In the genomic region with DNA sequence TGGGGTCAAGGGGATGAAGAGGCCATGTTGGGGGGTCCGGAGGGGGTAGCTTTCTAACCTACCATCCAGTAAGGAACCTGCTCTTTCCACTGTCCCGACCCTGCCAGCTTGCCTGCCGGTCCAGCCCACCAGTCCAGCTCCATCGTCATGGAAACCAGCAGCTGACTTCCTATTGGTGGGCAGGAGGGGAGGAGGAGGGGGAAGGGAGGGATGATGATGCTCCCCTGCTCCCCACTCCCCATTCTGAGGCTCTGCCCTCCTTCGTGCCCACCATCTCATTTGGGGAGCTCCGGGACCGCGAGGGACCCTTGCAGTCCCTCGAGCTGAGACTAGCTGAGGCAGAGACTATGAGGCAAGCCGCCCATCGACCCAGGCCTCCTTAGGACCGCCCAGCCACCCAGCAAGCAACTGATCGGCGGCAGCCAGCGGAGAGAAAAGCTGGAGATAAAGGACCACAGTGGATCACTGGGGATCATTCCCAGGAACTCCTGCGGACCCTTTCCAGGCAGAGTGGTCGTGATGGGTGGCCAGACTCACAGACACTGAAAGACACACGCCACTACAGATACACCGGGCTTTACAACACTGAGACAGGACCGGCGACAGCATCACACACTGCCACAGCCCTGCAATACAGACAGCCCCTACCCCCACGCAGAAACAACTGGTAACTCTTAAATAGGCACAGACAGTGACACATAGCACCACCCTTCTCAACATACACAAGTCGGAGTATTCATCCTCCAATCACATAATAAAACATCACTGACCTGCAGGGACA, we compare ENCODE assay signal across 8 mouse cellular contexts. TPM values are rescaled to one million over a fixed set of nuclear protein-coding genes. Genes with fewer than 3 reads are reported as not detected.
DNase-seq lines count a peak whose midpoint lies in the region; ATAC-seq and TF ChIP-seq lines count a peak whose summit lies in the region.

Gene Tspoap1 (plus strand): TSS at position 241 of the 781 bp plus-strand sequence.

- peak within 1 kb of the TSS; percentile 15; the same call in 1 of the 2 replicates for H3K4me3 ChIP-seq in embryonic facial prominence, embryonic 12.5 days
- H3K4me3 ChIP-seq in layer of hippocampus, adult 2 months: peak within 1 kb of the TSS; percentile 67
- peak within 1 kb of the TSS; percentile 79 for H3K4me3 ChIP-seq in megakaryocyte, embryonic 14.5 days (replicated peaks)

- DNase-seq in layer of hippocampus, adult 11-12 months (ENCODE audit: low spot score): peak; percentile 79
- DNase-seq in layer of hippocampus, adult 9-10 months (ENCODE audit: low spot score): no peak
- DNase-seq in layer of hippocampus, adult 2 months (ENCODE audit: low spot score in 2 of 2): peak; percentile 78 to 86
- DNase-seq in splenic B cell, adult 2 months (ENCODE audit: low read depth, low spot score): peak; percentile 74
- no peak for DNase-seq in lung, postnatal 10 days

- peak within 1 kb of the TSS; percentile 32 for H3K4me2 ChIP-seq in embryonic facial prominence, embryonic 12.5 days (replicated peaks)

- ATAC-seq in embryonic facial prominence, embryonic 12.5 days (ENCODE audit: insufficient number of reproducible peaks, insufficient read depth, low FRiP score, low TSS enrichment): no peak
- ATAC-seq in inflammation-experienced regulatory T-cells, adult 6 months: no peak

- TF ChIP-seq CTCF in layer of hippocampus, adult 2 months (conservative IDR thresholded peaks at IDR 0.05): no peak

- H3K9ac ChIP-seq in embryonic facial prominence, embryonic 12.5 days: no peak within 1 kb of the TSS; the same call in 1 of the 2 replicates

- H3K36me3 ChIP-seq in embryonic facial prominence, embryonic 12.5 days: no peaks in the 10 kb centered on the region
- H3K36me3 ChIP-seq in megakaryocyte, embryonic 14.5 days (replicated peaks; ENCODE audit: low read length): peaks cover 68% of the 10 kb centered on the region
- H3K36me3 ChIP-seq in splenic B cell, adult 2 months (ENCODE audit: control insufficient read depth, insufficient read depth, low read length, poor library complexity, severe bottlenecking): peaks cover 27% of the 10 kb centered on the region

- WGBS in embryonic facial prominence, embryonic 12.5 days: 5% methylated on average over 23 of the region's 23 CpGs

- peaks cover 63% of the 10 kb centered on the region for H3K27me3 ChIP-seq in embryonic facial prominence, embryonic 12.5 days
- peaks cover 36% of the 10 kb centered on the region for H3K27me3 ChIP-seq in megakaryocyte, embryonic 14.5 days (replicated peaks)
- no peaks in the 10 kb centered on the region; the same call in 1 of the 2 replicates for H3K27me3 ChIP-seq in splenic B cell, adult 2 months (ENCODE audit: control insufficient read depth, insufficient read depth, low read length, poor library complexity, severe bottlenecking)

- peaks cover 19% of the 10 kb centered on the region for H3K4me1 ChIP-seq in embryonic facial prominence, embryonic 12.5 days
- H3K4me1 ChIP-seq in megakaryocyte, embryonic 14.5 days: peaks cover 71% of the 10 kb centered on the region

- no peak within 1 kb of the TSS for H3K27ac ChIP-seq in embryonic facial prominence, embryonic 12.5 days
- H3K27ac ChIP-seq in layer of hippocampus, adult 2 months: peak within 1 kb of the TSS; percentile 98

- H3K9me3 ChIP-seq in embryonic facial prominence, embryonic 12.5 days: no peaks in the 10 kb centered on the region
- H3K9me3 ChIP-seq in megakaryocyte, embryonic 14.5 days: no peaks in the 10 kb centered on the region

RNA-seq across cellular contexts. Expression of gene Tspoap1, which starts in this region (rescaled TPM):
- 5.1 and 8.6 TPM in 2 replicates for polyA plus RNA-seq in embryonic facial prominence, embryonic 12.5 days (2016; fragmentation: Nextera tagmentation; extraction: Ambion mirVana)
- 100 to 1,000 TPM; 155 to 175 TPM for total RNA-seq in layer of hippocampus, adult 2 months (2021)
- 12.9 and 13.9 TPM in 2 replicates for polyA plus RNA-seq in megakaryocyte, embryonic 14.5 days (2012; ENCODE audit: insufficient read depth, low replicate concordance)
- 1 to 10 TPM; 1.7 to 3.8 (median 3.4) TPM for polyA plus RNA-seq in inflammation-experienced regulatory T-cells, adult 6 months (2017; shearing (Covaris generic))

Comparison
In these comparisons a context has a peak if more than half of its experiments do, and no peak if none do; other contexts are left out.
1. DNase-seq: peak in layer of hippocampus, adult 11-12 months (single experiment), layer of hippocampus, adult 2 months (2 of 2) and splenic B cell, adult 2 months (single experiment); none in layer of hippocampus, adult 9-10 months (single experiment) and lung, postnatal 10 days (single experiment).
2. H3K4me3 ChIP-seq: peak in every context shown above with its lines; median percentile 79 in megakaryocyte, embryonic 14.5 days; 67 in layer of hippocampus, adult 2 months; 15 in embryonic facial prominence, embryonic 12.5 days.